Mouse (Mus musculus) heart, embryonic 11.5 days (tissue): ENCODE results near the gene Mnd1. TPM values are rescaled to one million over a fixed set of nuclear protein-coding genes. Genes with fewer than 3 reads are reported as not detected.

Experiments used
- ATAC-seq: fragments of 200-750 bp; cut with Nextera tagmentation; replicated peaks from 2 replicates; pipeline ENCODE4 v1.8.0; 2017; ENCODE audit warnings: moderate library complexity; ENCODE audit not compliant: insufficient number of reproducible peaks, low FRiP score, low TSS enrichment
- H3K27ac ChIP-seq: fragments of 300-500 bp; sonication (generic); 2 replicates; pipeline ENCODE4 v1.5.1; 2014; ENCODE audit warnings: mild to moderate bottlenecking, low read depth, low read length
- H3K27me3 ChIP-seq: fragments of 300-500 bp; sonication (generic); 2 replicates; pipeline ENCODE4 v1.6.1; 2014; ENCODE audit warnings: mild to moderate bottlenecking, low read length, mixed read lengths; ENCODE audit not compliant: control insufficient read depth, insufficient read depth
- H3K36me3 ChIP-seq: fragments of 300-500 bp; sonication (generic); 2 replicates; pipeline ENCODE4 v1.6.1; 2014; ENCODE audit warnings: mild to moderate bottlenecking, low read length, moderate library complexity, mixed read lengths; ENCODE audit not compliant: control insufficient read depth, insufficient read depth
- H3K4me1 ChIP-seq: fragments of 300-500 bp; sonication (generic); 2 replicates; pipeline ENCODE4 v1.6.1; 2014; ENCODE audit warnings: low read length; ENCODE audit not compliant: control insufficient read depth, insufficient read depth
- H3K4me2 ChIP-seq: fragments of 300-500 bp; sonication (generic); 2 replicates; pipeline ENCODE4 v1.6.1; 2014; ENCODE audit warnings: mild to moderate bottlenecking, moderate library complexity
- H3K4me3 ChIP-seq: fragments of 300-500 bp; sonication (generic); 2 replicates; pipeline ENCODE4 v1.5.1; 2014; ENCODE audit warnings: low read depth, low read length
- H3K9ac ChIP-seq: fragments of 300-500 bp; sonication (generic); 2 replicates; pipeline ENCODE4 v1.6.1; 2014; ENCODE audit warnings: mild to moderate bottlenecking, low read depth, low read length, moderate library complexity
- H3K9me3 ChIP-seq: fragments of 300-500 bp; sonication (generic); replicated peaks from 2 replicates; pipeline ENCODE4 v1.6.1; 2016; ENCODE audit warnings: low read length; ENCODE audit not compliant: control insufficient read depth
- WGBS: fragments of 180-500 bp; shearing (Covaris S2); extraction: QIAGEN DNeasy Blood & Tissue Kit; methylation state at CpG from one replicate; pipeline ENCODE4 v1.1.7; 2014; ENCODE audit not compliant: insufficient replicate concordance; 5-methylcytosine and 5-hydroxymethylcytosine counted together
- polyA plus RNA-seq: library from polyadenylated mRNA; unstranded; fragments of >200 nt; fragmentation: Nextera tagmentation; extraction: Ambion mirVana; gene quantifications from 2 replicates; pipeline ENCODE4 v1.2.1, GENCODE M21; 2014

The Mnd1 gene
- polyA plus RNA-seq, 1 experiment from 2014 or later: 12.0 TPM

- H3K4me2 ChIP-seq: no peak overlapping the region
- H3K9me3 ChIP-seq: 0 out of 2 replicates have a peak, but pooled peaks cover 3% of the 10 kb centered on the region
- no peak overlapping the region for H3K27ac ChIP-seq
- H3K36me3 ChIP-seq: no peaks in the 10 kb centered on the region
- H3K9ac ChIP-seq: no peak overlapping the region
- no peaks in the 10 kb centered on the region for H3K4me1 ChIP-seq
- ATAC-seq: no peak
- WGBS: 63% methylated on average over 4 of the region's 4 CpGs
- no peak overlapping the region for H3K4me3 ChIP-seq
- no peaks in the 10 kb centered on the region for H3K27me3 ChIP-seq
Measured at GRCm38 (mm10) chr3:84075516-84075915, 80.1 kb downstream of the Mnd1 start.

DNA sequence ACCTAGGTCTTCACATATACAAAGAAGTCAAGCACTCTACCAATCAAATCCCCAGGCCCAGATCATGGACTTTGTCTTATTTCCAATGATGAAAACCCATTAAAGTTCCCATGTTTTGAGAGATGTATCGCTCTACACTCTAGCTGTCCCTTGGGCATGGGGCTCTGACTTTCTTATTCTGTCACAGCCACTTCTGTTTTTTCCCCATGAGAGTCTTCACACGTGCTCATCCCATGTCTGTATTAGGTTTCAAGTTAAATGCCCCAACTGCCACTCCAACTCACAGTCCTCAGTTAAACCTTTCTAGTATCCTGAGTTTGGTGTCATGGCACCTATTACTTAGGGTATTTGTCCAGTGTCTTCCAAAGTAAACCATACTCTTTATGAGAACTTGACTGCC is 80.8 kb downstream of the Mnd1 start:
- Histone ChIP-seq H3K36me3 (no peaks in the 10 kb centered on the region), H3K4me2 (no peak overlapping the region), H3K4me1 (no peaks in the 10 kb centered on the region), H3K4me3 (no peak overlapping the region), H3K9ac (no peak overlapping the region), H3K27ac (no peak overlapping the region), H3K9me3 (0 out of 2 replicates have a peak, but pooled peaks cover 3% of the 10 kb centered on the region), H3K27me3 (no peaks in the 10 kb centered on the region)
- ATAC-seq: no peak
- WGBS: 73% methylated on average over 2 of the region's 2 CpGs

DNA sequence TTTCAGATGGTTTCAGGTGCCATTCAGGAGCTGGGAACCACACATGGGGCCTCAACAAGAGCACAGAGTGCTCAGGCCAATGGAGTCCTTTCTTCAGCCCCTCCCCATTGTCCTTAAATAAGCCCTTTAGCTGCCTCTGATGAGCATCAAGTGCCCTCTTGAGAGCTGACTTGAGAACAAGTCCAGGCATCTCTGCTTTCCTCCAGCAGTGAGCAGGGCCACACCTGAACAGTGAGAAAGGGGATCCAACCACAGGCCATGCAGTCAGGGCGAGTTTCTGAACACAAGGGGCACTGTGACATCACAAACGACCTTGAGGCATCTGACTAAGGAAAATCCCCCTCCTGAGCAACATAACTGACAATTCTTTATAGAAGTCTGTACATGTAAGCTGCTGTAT is 83.9 kb downstream of the Mnd1 start:
- 19% methylated on average over 2 of the region's 2 CpGs for WGBS
- no peak overlapping the region for H3K27ac ChIP-seq
- H3K27me3 ChIP-seq: no peaks in the 10 kb centered on the region
- H3K9ac ChIP-seq: no peak overlapping the region
- H3K4me1 ChIP-seq: no peaks in the 10 kb centered on the region
- no peak overlapping the region for H3K4me2 ChIP-seq
- no peak overlapping the region for H3K4me3 ChIP-seq
- H3K36me3 ChIP-seq: no peaks in the 10 kb centered on the region
- ATAC-seq: no peak
- H3K9me3 ChIP-seq: no peaks in the 10 kb centered on the region

DNA sequence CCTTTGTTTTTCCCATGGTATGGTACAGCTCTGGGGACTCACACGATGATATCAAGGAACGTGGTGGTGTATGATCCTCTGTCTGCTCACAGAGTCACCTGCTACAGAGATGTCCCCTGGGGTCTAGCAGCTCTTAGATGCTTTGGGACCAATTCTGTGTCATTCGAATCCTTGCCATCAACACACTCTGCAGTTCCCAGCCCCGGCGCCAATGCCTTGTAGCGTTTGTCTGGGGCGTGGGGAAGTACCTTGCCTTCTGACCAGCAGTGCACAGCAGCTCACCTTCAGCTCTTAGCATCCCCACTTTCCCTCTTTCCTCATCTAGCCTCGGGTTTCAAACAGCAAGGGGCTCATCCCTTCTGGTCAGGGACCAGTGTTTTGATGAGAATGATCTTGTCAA is 84.8 kb downstream of the Mnd1 start:
- no peaks in the 10 kb centered on the region for H3K9me3 ChIP-seq
- ATAC-seq: no peak
- no peaks in the 10 kb centered on the region for H3K36me3 ChIP-seq
- H3K4me1 ChIP-seq: no peaks in the 10 kb centered on the region
- no peaks in the 10 kb centered on the region for H3K27me3 ChIP-seq
- WGBS: 81% methylated on average over 8 of the region's 8 CpGs
- H3K27ac ChIP-seq: no peak overlapping the region
- H3K4me2 ChIP-seq: no peak overlapping the region
- no peak overlapping the region for H3K9ac ChIP-seq
- no peak overlapping the region for H3K4me3 ChIP-seq

- no peaks in the 10 kb centered on the region for H3K9me3 ChIP-seq
- no peaks in the 10 kb centered on the region for H3K36me3 ChIP-seq
- H3K4me1 ChIP-seq: no peaks in the 10 kb centered on the region
- no peak for ATAC-seq
- no peak overlapping the region for H3K27ac ChIP-seq
- H3K4me3 ChIP-seq: no peak overlapping the region
- no peak overlapping the region for H3K9ac ChIP-seq
- no peak overlapping the region for H3K4me2 ChIP-seq
- no peaks in the 10 kb centered on the region for H3K27me3 ChIP-seq
- WGBS: 75% methylated on average over 13 of the region's 13 CpGs
Measured at GRCm38 (mm10) chr3:84068831-84069709, 86.5 kb downstream of the Mnd1 start.

DNA sequence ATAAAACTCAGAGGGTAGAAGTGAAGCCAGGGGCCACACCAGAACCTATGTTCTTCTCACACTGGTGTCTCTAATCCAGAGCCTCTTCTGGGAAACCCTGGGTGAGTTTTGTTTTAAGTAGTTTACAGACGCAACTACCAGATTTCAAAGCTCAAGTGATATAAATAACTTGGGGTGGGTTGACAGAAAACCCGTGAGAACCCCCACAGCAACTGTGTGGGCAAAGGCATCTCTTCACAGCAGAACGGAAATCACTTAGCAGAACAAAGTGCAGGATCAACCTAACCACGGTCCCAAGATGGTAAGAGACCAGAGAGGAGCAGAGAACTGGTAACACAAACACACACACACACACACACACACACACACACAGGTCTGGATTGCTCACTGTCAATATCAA is 89.8 kb downstream of the Mnd1 start:
- Histone ChIP-seq H3K4me3 (no peak overlapping the region), H3K9ac (no peak overlapping the region), H3K36me3 (no peaks in the 10 kb centered on the region), H3K27ac (no peak overlapping the region), H3K4me2 (no peak overlapping the region), H3K27me3 (no peaks in the 10 kb centered on the region), H3K9me3 (no peaks in the 10 kb centered on the region), H3K4me1 (peaks cover 3% of the 10 kb centered on the region; the same call in 1 of the 2 replicates)
- ATAC-seq: no peak
- WGBS: 74% methylated on average over 4 of the region's 4 CpGs

DNA sequence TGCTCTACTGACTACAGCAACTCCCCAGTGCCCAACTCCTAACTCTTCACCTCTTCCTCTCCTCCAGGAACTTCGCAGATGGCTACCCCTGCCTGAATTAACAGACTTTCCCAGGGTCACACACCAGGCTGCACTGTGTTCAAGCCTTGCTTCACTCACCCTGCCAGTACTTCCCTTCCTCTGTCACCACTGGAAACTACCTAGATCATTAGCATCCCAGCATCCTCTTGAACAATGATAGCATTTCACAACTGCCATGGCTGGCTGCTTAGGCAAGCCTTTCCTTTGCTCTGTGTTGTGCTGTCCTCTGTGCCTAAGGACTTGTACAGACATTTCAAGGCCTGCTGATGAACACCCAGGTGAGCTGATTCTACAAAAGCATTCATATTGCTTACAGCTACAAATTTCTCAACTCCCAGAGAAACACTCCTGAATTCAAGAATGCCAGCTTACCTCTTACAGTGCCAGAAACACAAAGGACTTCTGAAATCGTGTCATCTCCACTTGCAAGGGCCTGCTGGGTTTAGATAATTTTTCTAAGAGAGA is 92.1 kb downstream of the Mnd1 start:
- H3K27me3 ChIP-seq: no peaks in the 10 kb centered on the region
- no peak overlapping the region for H3K4me3 ChIP-seq
- 84% methylated on average over 2 of the region's 2 CpGs for WGBS
- peaks cover 3% of the 10 kb centered on the region; the same call in 1 of the 2 replicates for H3K4me1 ChIP-seq
- no peaks in the 10 kb centered on the region for H3K36me3 ChIP-seq
- H3K4me2 ChIP-seq: no peak overlapping the region
- no peaks in the 10 kb centered on the region for H3K9me3 ChIP-seq
- H3K27ac ChIP-seq: no peak overlapping the region
- no peak for ATAC-seq
- no peak overlapping the region for H3K9ac ChIP-seq

DNA sequence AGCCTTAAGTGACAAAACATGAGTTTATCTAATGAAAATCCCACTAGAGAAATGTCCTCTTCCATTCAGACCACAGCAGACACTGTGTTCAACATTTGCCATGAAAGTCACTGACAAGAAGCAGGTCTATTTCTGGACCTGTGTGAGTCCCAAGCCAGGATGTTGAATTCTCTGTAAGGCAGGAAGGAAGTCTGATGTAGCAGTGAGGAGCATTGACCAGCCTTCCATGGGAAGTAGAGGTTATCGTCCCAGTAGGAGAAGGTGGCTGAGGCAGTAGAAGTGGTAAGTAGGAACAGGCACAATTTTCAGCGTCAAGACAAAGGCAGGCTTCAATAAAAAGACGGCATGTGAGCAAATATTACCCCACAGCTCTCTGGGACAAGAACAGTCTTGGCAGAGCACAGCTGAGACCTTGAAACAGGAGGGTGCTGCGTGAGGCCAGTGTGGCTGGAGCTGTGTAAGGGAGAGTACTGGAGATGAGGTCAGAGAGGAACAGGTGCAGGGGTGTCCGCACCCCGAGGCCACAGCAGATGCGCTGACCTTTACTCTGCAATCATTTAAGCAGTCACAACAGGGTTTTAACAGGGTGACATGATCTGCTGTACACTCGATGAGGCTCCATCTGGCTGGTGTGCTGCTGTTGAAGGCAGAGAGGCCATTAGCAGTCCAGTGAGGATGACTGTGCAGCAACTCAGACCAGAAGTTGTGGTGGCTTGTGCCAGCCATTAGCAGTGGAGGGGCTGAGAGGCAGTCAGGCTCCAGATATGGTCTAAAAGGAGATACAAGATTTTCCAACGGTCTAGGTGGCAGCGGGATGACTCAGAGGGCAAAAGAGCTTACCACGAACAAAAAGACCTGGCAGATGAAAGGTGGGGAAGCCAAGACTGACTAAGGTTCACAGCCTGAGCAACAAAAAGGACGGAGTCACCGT is 93.8 kb downstream of the Mnd1 start:
- Histone ChIP-seq H3K9me3 (no peaks in the 10 kb centered on the region), H3K9ac (no peak overlapping the region), H3K27ac (peak overlapping the region; percentile 50; the same call in 1 of the 2 replicates), H3K4me1 (peaks cover 3% of the 10 kb centered on the region; the same call in 1 of the 2 replicates), H3K27me3 (no peaks in the 10 kb centered on the region), H3K36me3 (no peaks in the 10 kb centered on the region), H3K4me3 (no peak overlapping the region), H3K4me2 (no peak overlapping the region)
- no peak for ATAC-seq
- 62% methylated on average over 13 of the region's 13 CpGs for WGBS
